Mouse (Mus musculus): ENCODE results near the gene Phactr2. TPM values are rescaled to one million over a fixed set of nuclear protein-coding genes. Genes with fewer than 3 reads are reported as not detected.

Phactr2 gene
- polyA plus RNA-seq, 1 experiment from 2014 or later, result 70.5 TPM

GRCm38 (mm10) chr10:13428536-13428935, 45.7 kb downstream of the Phactr2 start:
- H3K36me3 ChIP-seq (ENCODE audit: control insufficient read depth, insufficient read depth, low read length), result no peaks in the 10 kb centered on the region
- WGBS (ENCODE audit: insufficient replicate concordance), result 88% methylated on average over 7 of the region's 7 CpGs
- H3K4me3 ChIP-seq (ENCODE audit: low read depth, low read length), result no peak overlapping the region
- H3K9me3 ChIP-seq (replicated peaks; ENCODE audit: control insufficient read depth, low read length), result no peaks in the 10 kb centered on the region
- H3K4me1 ChIP-seq (ENCODE audit: control insufficient read depth, insufficient read depth, low read length), result no peaks in the 10 kb centered on the region; the same call in 1 of the 2 replicates
- no peak overlapping the region for H3K4me2 ChIP-seq
- ATAC-seq (replicated peaks; ENCODE audit: insufficient number of reproducible peaks, low FRiP score, low TSS enrichment), result no peak
- no peaks in the 10 kb centered on the region for H3K27me3 ChIP-seq (ENCODE audit: control insufficient read depth, insufficient read depth, low read length)
- H3K9ac ChIP-seq (ENCODE audit: low read depth, low read length), result no peak overlapping the region
- H3K27ac ChIP-seq (ENCODE audit: low read depth, low read length), result no peak overlapping the region

- 81% methylated on average over 10 of the region's 10 CpGs for WGBS (ENCODE audit: insufficient replicate concordance)
- no peak overlapping the region for H3K9ac ChIP-seq (ENCODE audit: low read depth, low read length)
- ATAC-seq (replicated peaks; ENCODE audit: insufficient number of reproducible peaks, low FRiP score, low TSS enrichment), result no peak
Observed at GRCm38 (mm10) chr10:13427599-13427998, 46.6 kb downstream of the Phactr2 start.

GRCm38 (mm10) chr10:13425198-13425597, 49.0 kb downstream of the Phactr2 start:
- no peak for ATAC-seq (replicated peaks; ENCODE audit: insufficient number of reproducible peaks, low FRiP score, low TSS enrichment)
- Histone ChIP-seq H3K9me3 (replicated peaks; ENCODE audit: control insufficient read depth, low read length) (no peaks in the 10 kb centered on the region), H3K27ac (ENCODE audit: low read depth, low read length) (no peak overlapping the region), H3K4me2 (no peak overlapping the region), H3K4me1 (ENCODE audit: control insufficient read depth, insufficient read depth, low read length) (no peaks in the 10 kb centered on the region; the same call in 1 of the 2 replicates), H3K4me3 (ENCODE audit: low read depth, low read length) (no peak overlapping the region), H3K36me3 (ENCODE audit: control insufficient read depth, insufficient read depth, low read length) (no peaks in the 10 kb centered on the region), H3K9ac (ENCODE audit: low read depth, low read length) (no peak overlapping the region), H3K27me3 (ENCODE audit: control insufficient read depth, insufficient read depth, low read length) (no peaks in the 10 kb centered on the region)
- WGBS (ENCODE audit: insufficient replicate concordance), result 83% methylated on average over 9 of the region's 9 CpGs

More at GRCm38 (mm10) chr10:13427599-13427998, 46.6 kb downstream of the Phactr2 start:
- H3K4me1 ChIP-seq (ENCODE audit: control insufficient read depth, insufficient read depth, low read length), result no peaks in the 10 kb centered on the region; the same call in 1 of the 2 replicates
- no peak overlapping the region for H3K27ac ChIP-seq (ENCODE audit: low read depth, low read length)
- H3K27me3 ChIP-seq (ENCODE audit: control insufficient read depth, insufficient read depth, low read length), result no peaks in the 10 kb centered on the region
- H3K9me3 ChIP-seq (replicated peaks; ENCODE audit: control insufficient read depth, low read length), result no peaks in the 10 kb centered on the region
- H3K4me3 ChIP-seq (ENCODE audit: low read depth, low read length), result no peak overlapping the region
- H3K36me3 ChIP-seq (ENCODE audit: control insufficient read depth, insufficient read depth, low read length), result no peaks in the 10 kb centered on the region
- no peak overlapping the region for H3K4me2 ChIP-seq

- WGBS (ENCODE audit: insufficient replicate concordance), result 79% methylated on average over 17 of the region's 17 CpGs
- Histone ChIP-seq H3K4me2 (no peak overlapping the region), H3K36me3 (ENCODE audit: control insufficient read depth, insufficient read depth, low read length) (no peaks in the 10 kb centered on the region), H3K27me3 (ENCODE audit: control insufficient read depth, insufficient read depth, low read length) (no peaks in the 10 kb centered on the region), H3K27ac (ENCODE audit: low read depth, low read length) (no peak overlapping the region), H3K9ac (ENCODE audit: low read depth, low read length) (no peak overlapping the region), H3K4me1 (ENCODE audit: control insufficient read depth, insufficient read depth, low read length) (no peaks in the 10 kb centered on the region; the same call in 1 of the 2 replicates), H3K9me3 (replicated peaks; ENCODE audit: control insufficient read depth, low read length) (no peaks in the 10 kb centered on the region), H3K4me3 (ENCODE audit: low read depth, low read length) (no peak overlapping the region)
- ATAC-seq (replicated peaks; ENCODE audit: insufficient number of reproducible peaks, low FRiP score, low TSS enrichment), result no peak
Observed at GRCm38 (mm10) chr10:13424508-13424907, 49.7 kb downstream of the Phactr2 start.

- 91% methylated on average over 10 of the region's 10 CpGs for WGBS (ENCODE audit: insufficient replicate concordance)
- Histone ChIP-seq H3K4me2 (no peak overlapping the region), H3K9ac (ENCODE audit: low read depth, low read length) (no peak overlapping the region), H3K27ac (ENCODE audit: low read depth, low read length) (no peak overlapping the region), H3K27me3 (ENCODE audit: control insufficient read depth, insufficient read depth, low read length) (no peaks in the 10 kb centered on the region), H3K9me3 (replicated peaks; ENCODE audit: control insufficient read depth, low read length) (no peaks in the 10 kb centered on the region), H3K4me1 (ENCODE audit: control insufficient read depth, insufficient read depth, low read length) (no peaks in the 10 kb centered on the region), H3K4me3 (ENCODE audit: low read depth, low read length) (no peak overlapping the region), H3K36me3 (ENCODE audit: control insufficient read depth, insufficient read depth, low read length) (no peaks in the 10 kb centered on the region)
- no peak for ATAC-seq (replicated peaks; ENCODE audit: insufficient number of reproducible peaks, low FRiP score, low TSS enrichment)
Observed at GRCm38 (mm10) chr10:13424015-13424414, 50.2 kb downstream of the Phactr2 start.

- Histone ChIP-seq H3K9me3 (replicated peaks; ENCODE audit: control insufficient read depth, low read length) (no peaks in the 10 kb centered on the region), H3K4me3 (ENCODE audit: low read depth, low read length) (no peak overlapping the region), H3K4me1 (ENCODE audit: control insufficient read depth, insufficient read depth, low read length) (no peaks in the 10 kb centered on the region), H3K4me2 (no peak overlapping the region), H3K27ac (ENCODE audit: low read depth, low read length) (no peak overlapping the region), H3K27me3 (ENCODE audit: control insufficient read depth, insufficient read depth, low read length) (no peaks in the 10 kb centered on the region), H3K9ac (ENCODE audit: low read depth, low read length) (no peak overlapping the region), H3K36me3 (ENCODE audit: control insufficient read depth, insufficient read depth, low read length) (no peaks in the 10 kb centered on the region)
- 81% methylated on average over 9 of the region's 9 CpGs for WGBS (ENCODE audit: insufficient replicate concordance)
- ATAC-seq (replicated peaks; ENCODE audit: insufficient number of reproducible peaks, low FRiP score, low TSS enrichment), result no peak
Observed at GRCm38 (mm10) chr10:13422121-13422520, 52.1 kb downstream of the Phactr2 start.

- Histone ChIP-seq H3K36me3 (ENCODE audit: control insufficient read depth, insufficient read depth, low read length) (no peaks in the 10 kb centered on the region), H3K27ac (ENCODE audit: low read depth, low read length) (no peak overlapping the region), H3K4me3 (ENCODE audit: low read depth, low read length) (no peak overlapping the region), H3K9me3 (replicated peaks; ENCODE audit: control insufficient read depth, low read length) (no peaks in the 10 kb centered on the region), H3K27me3 (ENCODE audit: control insufficient read depth, insufficient read depth, low read length) (no peaks in the 10 kb centered on the region), H3K4me2 (no peak overlapping the region), H3K4me1 (ENCODE audit: control insufficient read depth, insufficient read depth, low read length) (no peaks in the 10 kb centered on the region), H3K9ac (ENCODE audit: low read depth, low read length) (no peak overlapping the region)
- 61% methylated on average over 4 of the region's 4 CpGs for WGBS (ENCODE audit: insufficient replicate concordance)
- ATAC-seq (replicated peaks; ENCODE audit: insufficient number of reproducible peaks, low FRiP score, low TSS enrichment), result no peak
Observed at GRCm38 (mm10) chr10:13419246-13419645, 55.0 kb downstream of the Phactr2 start.

GRCm38 (mm10) chr10:13415489-13416104, 58.6 kb downstream of the Phactr2 start:
- Histone ChIP-seq H3K36me3 (ENCODE audit: control insufficient read depth, insufficient read depth, low read length) (no peaks in the 10 kb centered on the region), H3K27me3 (ENCODE audit: control insufficient read depth, insufficient read depth, low read length) (no peaks in the 10 kb centered on the region), H3K9ac (ENCODE audit: low read depth, low read length) (no peak overlapping the region), H3K27ac (ENCODE audit: low read depth, low read length) (no peak overlapping the region), H3K4me2 (no peak overlapping the region), H3K4me1 (ENCODE audit: control insufficient read depth, insufficient read depth, low read length) (no peaks in the 10 kb centered on the region), H3K4me3 (ENCODE audit: low read depth, low read length) (no peak overlapping the region), H3K9me3 (replicated peaks; ENCODE audit: control insufficient read depth, low read length) (no peaks in the 10 kb centered on the region)
- ATAC-seq (replicated peaks; ENCODE audit: insufficient number of reproducible peaks, low FRiP score, low TSS enrichment), result no peak
- WGBS (ENCODE audit: insufficient replicate concordance), result 78% methylated on average over 8 of the region's 8 CpGs
